In the genomic region with DNA sequence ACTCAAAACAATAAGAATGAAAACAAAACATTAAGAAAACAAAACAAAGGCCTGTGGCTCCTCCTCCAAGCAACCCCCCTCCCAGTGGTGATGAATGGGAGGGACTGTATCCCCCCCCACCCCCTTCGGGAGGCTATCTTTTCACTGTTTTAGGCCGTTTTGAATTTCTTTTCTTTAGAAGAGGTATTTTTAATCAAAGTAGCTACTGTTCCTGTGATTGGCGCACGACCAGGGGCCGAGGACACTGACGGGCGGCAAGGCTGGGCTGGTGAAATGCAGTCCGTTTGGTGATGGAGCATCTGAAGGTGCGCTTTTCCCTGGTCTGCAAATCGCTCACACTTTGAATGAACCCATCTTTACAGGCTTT, we compare ENCODE assay signal across 8 mouse cellular contexts. TPM values are rescaled to one million over a fixed set of nuclear protein-coding genes. Genes with fewer than 3 reads are reported as not detected.
DNase-seq lines count a peak whose midpoint lies in the region; ATAC-seq and TF ChIP-seq lines count a peak whose summit lies in the region.

A gene (plus strand): TSS at position 165 of the 367 bp plus-strand sequence.

- H3K36me3 ChIP-seq in forebrain, postnatal 0 days (ENCODE audit: insufficient read depth): no peaks in the 10 kb centered on the region

- peak; percentile 30 for ATAC-seq in forebrain, postnatal 0 days
- ATAC-seq in megakaryocyte progenitor cell, adult 5-6 weeks (replicated peaks; ENCODE audit: poor library complexity): peak; percentile 21

- no peaks in the 10 kb centered on the region for H3K27me3 ChIP-seq in forebrain, postnatal 0 days (ENCODE audit: insufficient read depth, low read length)

- H3K4me2 ChIP-seq in forebrain, postnatal 0 days (ENCODE audit: low read depth): peak within 1 kb of the TSS; percentile 66

- H3K27ac ChIP-seq in forebrain, postnatal 0 days (ENCODE audit: low read depth, low read length): peak within 1 kb of the TSS; percentile 99

- H3K9ac ChIP-seq in forebrain, postnatal 0 days: peak within 1 kb of the TSS; percentile 98

- DNase-seq in ovary, adult 18-20 months (ENCODE audit: low spot score): peak; percentile 3
- DNase-seq in ovary, postnatal 36 days (ENCODE audit: low spot score): no peak
- peak; percentile 64 for DNase-seq in cerebellum, adult 11 months
- DNase-seq in forebrain, postnatal 0 days: no peak
- no peak for DNase-seq in heart, postnatal 4 days
- peak in 1 of 2 experiments; percentile 45 for DNase-seq in layer of hippocampus, postnatal 36 days
- DNase-seq in c-Kit-positive CD71-positive TER-119-positive erythroid progenitor cells, embryonic 14.5 days (ENCODE audit: low spot score): no peak

- TF ChIP-seq CTCF in forebrain, postnatal 0 days (IDR thresholded peaks at IDR 0.05; ENCODE audit: low read depth): no peak

- H3K4me1 ChIP-seq in forebrain, postnatal 0 days (ENCODE audit: insufficient read depth): peaks cover 11% of the 10 kb centered on the region; the same call in 1 of the 2 replicates

- H3K9me3 ChIP-seq in forebrain, postnatal 0 days (ENCODE audit: low read length): no peaks in the 10 kb centered on the region

- H3K4me3 ChIP-seq in forebrain, postnatal 0 days (ENCODE audit: low read depth, low read length): peak within 1 kb of the TSS; percentile 83

- WGBS in forebrain, postnatal 0 days: under 1% methylated on average over 10 of the region's 10 CpGs

RNA-seq across cellular contexts. Expression of the gene that starts here (rescaled TPM):
- total RNA-seq in forebrain, postnatal 0 days (2014; rRNA removed): 146 and 150 TPM in 2 replicates
- polyA plus RNA-seq in forebrain, postnatal 0 days (2015; fragmentation: Nextera tagmentation; extraction: Ambion mirVana): 76.0 and 102 TPM in 2 replicates
- total RNA-seq in heart, postnatal 4 days (2021): 10 to 100 TPM; 23.6 to 26.0 TPM
- 10 to 100 TPM; 78.6 to 90.8 TPM for total RNA-seq in layer of hippocampus, postnatal 36 days (2021)
- total RNA-seq in megakaryocyte progenitor cell, adult 5-6 weeks (2015): 30.8 and 41.8 TPM in 2 replicates
- total RNA-seq in megakaryocyte progenitor cell, adult 5-6 weeks (2017): 39.5 and 43.0 TPM in 2 replicates

Comparison
In these comparisons a context has a peak if more than half of its experiments do, and no peak if none do; other contexts are left out.
1. DNase-seq: peak in ovary, adult 18-20 months (single experiment) and cerebellum, adult 11 months (single experiment); none in ovary, postnatal 36 days (single experiment), forebrain, postnatal 0 days (single experiment), heart, postnatal 4 days (single experiment) and c-Kit-positive CD71-positive TER-119-positive erythroid progenitor cells, embryonic 14.5 days (single experiment).